Mouse (Mus musculus) ES-CJ7 (cell line): ENCODE data around the gene Hist1h2ao.
"Not testable (repeated sequence)": the region's sequence is repeated elsewhere in the genome, so short reads cannot be mapped to it uniquely, and the experiment has no call there.

Source experiments
- DNase-seq: peaks from one replicate; pipeline ENCODE4 v3.0.0; 2011; ENCODE audit warnings: low read depth, low spot score

Hist1h2ao gene

DNA sequence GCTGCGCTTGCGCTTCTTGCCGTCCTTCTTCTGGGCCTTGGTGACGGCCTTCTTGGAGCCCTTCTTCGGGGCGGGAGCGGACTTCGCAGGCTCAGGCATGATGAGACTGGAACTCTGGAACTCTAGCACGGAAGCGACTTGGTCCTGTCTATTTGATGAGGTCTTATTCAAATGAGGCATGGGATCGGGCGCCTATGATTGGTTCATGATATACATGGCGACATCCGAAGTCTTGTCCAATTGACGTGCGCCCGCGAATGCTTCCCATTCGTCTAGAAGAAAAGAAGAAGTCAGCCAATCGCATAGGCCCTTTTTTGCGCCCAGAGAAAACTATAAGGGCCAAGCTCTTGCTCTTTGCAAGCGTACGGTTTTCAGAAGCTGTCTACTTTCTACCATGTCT lies at the start of gene Hist1h2ao, which contains the start of gene Hist1h2bq:
Gene Hist1h2ao, plus strand, starts transcription at position 393 of the 400 bp plus-strand sequence.
Gene Hist1h2bq, minus strand, starts transcription at position 125 of the 400 bp plus-strand sequence.
- DNase-seq = not testable (repeated sequence)

DNA sequence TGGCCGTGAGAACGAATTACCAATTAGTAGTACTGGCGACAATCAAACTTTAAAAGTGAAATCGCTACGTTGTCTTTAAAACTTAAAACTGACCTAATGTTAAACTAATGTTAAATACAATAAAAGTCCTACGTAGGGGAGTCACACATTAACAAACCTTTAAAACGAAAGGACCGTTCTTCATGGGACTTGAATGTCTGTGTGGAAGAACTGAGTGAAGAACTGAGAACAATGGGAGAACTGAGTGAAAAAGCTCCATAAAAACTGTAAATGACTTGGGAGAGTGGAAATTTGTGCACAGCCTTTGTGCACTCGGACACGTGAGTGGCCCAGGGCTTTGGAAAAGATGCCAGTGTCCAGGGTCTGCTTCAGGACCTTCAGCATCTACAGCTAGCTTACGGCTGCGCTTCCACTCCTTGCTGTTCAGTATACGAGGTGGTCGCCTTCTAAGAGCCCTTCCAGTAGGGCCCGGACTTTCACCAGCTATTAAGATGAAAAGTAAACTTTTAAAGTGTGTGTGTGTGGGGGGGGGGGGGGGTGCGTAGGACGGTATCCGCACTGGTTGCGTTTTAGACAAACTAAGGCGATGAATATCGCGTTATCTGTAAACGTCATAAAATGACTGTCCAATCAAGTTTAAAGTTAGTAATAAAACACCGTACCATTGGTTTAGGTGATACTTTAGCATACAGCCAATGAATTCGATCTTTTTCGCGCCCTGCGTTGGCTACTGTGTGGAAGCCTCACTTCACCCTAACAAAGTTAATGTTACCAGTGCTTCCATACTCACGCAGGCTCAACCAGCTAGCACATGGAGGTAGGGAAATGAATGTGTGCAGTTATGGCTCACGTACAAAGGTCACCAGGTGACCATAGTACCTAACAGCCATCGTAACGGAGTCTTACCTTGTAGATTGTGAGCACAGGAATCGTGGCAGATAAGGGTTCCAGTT lies 31.2 kb upstream of the Hist1h2ao start:
- peak; percentile 94 for DNase-seq

DNA sequence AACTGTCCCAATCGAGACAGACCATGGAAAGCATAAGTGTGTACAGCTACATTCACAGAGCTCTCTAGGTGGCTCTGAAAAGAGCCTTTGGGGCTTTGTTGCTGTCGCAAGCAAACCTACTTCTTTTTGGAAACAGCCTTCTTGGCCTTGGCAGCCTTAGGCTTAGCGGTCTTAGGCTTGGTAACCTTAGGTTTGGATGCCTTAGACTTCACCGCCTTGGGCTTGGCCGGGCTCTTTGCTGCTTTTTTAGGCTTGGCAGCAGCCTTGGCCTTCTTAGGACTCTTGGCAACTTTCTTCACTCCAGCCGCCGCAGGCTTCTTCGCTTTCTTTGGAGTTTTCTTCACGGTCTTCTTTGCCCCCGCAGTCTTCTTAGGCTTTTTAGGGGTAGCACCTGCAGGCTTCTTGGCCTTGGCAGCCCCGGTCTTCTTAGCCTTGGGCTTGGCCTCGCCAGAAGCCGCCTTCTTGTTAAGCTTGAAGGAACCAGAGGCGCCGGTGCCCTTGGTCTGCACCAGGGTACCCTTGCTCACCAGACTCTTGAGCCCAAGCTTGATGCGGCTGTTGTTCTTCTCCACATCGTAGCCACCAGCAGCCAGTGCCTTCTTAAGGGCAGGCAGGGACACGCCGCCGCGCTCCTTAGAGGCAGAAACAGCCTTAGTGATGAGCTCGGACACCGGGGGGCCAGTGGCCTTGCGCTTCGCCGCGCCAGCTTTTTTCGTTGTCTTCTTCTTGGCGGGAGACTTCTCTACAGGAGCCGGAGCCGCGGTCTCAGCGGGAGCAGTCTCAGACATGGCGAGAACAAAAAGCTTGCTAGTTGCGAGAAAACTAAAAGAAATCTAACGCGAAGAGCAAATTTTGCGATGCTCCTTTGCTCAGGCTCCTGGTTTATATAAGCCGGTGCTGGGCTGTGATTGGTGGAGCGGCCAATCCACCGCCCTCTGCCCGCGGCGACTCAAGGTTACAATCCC lies 30.2 kb upstream of the Hist1h2ao start, which contains the start of gene Hist1h1b:
Gene Hist1h1b, minus strand, starts transcription at position 859 of the 965 bp plus-strand sequence.
- DNase-seq = peak; percentile 91

DNA sequence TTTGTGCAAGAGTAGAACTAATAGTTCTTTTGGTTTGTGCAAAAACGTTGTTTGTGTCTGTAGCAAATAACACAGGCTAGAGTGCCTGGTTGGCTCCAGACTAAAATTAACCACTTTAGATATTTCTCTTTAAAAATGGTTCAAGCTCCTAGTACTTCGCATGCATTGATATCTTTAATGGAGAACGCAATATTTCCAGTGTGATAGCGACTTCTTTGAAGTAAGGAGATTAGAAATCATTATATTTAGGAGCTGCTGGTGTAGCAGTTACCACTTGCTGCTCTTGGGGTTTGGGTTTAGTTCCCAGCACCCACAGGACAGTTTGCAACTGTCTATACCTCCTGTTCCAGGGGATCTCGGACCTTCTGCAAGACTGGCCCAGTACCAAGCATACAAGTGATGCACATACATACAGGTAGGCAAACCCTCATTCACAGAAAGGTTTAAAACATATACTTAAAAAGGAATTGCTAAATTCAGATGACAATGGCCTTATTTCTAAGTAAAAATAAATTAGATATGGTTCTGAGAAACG lies 29.2 kb upstream of the Hist1h2ao start:
- DNase-seq = peak; percentile 44

DNA sequence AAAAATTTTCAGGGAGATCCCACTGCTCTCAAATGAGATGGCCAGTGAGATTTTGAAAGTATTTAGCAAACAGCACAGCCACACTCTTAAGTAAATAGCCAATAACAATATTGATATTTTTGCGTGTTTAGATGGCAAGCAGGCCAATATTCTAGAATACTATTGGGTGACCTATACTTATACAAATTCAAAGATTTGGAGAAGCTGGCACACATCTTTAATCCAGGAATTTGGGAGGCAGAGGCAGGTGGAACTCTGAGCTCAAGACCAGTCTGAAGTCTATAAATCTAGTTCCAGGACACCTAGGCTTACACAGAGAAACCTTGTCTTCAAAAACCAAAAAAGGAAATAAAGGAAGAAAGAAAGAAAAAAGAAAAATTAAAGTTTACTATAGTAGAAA lies 28.6 kb upstream of the Hist1h2ao start:
- no peak for DNase-seq

DNA sequence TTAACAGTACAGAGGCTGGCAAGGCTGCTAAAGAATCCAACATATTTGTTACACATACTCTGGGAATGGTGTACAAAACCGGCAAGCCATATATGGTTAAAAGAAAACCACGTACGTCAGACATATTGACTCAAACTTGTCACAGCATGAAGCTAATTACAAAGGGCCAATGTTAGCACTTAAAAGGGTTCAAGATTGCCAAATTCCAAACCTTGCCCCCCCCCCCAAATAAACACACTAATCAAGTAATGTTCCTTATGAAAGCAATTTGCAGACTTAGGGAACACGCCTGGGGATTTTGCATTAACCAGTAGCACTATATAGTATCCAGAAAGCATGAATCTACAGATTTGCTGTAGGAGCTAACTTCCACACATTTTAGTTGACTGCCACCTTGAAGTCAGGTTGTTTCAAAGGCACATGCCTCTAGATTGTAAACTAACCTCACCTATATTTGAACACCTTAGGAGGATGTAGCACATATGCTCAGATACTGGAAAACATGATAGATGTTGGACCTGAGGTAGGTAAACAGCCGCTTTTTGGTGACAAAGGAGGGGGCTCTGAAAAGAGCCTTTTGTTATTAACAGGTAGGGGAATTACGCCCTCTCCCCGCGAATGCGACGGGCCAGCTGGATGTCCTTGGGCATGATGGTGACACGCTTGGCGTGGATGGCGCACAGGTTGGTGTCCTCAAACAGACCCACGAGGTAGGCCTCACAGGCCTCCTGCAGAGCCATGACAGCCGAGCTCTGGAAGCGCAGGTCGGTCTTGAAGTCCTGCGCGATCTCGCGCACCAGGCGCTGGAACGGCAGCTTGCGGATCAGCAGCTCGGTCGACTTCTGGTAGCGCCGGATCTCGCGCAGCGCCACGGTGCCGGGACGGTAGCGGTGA lies 27.7 kb upstream of the Hist1h2ao start:
- DNase-seq = peak; percentile 86

DNA sequence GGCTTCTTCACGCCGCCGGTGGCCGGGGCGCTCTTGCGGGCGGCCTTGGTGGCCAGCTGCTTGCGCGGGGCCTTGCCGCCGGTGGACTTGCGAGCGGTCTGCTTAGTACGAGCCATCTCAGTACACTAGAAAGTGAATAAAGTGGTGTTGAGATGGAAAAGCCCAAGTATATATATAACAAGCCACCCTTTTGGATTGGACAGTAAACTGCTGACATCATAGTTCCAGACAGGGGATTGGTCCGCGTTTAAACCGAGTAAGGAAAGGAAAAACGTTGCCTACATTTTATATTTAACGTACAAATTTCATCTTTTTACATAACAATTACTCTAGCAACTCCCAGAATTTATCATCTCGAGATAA lies 27.0 kb upstream of the Hist1h2ao start, which contains the start of gene Hist1h3i:
Gene Hist1h3i, minus strand, starts transcription at position 116 of the 363 bp plus-strand sequence.
- DNase-seq = peak; percentile 94

DNA sequence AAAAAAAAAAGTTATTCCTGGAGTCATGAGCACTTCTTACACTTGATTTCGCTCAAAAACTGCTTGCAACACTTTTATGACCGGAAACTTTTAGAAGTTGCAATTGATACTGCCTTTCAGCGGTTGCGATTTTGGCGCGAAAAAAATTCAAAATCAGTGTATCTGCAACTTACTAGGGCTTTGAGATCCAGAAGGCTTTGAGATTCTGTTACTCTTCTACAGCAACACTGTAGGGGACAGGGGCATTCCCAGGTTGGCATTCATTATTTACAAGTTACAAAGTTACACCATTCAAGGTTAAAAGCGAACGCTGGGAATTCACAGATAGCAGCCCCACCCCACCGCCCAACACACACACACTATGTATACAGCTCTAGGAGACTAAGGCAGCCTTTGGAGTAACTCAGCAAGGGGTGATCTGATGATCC lies 26.5 kb upstream of the Hist1h2ao start:
- peak; percentile 87 for DNase-seq

DNA sequence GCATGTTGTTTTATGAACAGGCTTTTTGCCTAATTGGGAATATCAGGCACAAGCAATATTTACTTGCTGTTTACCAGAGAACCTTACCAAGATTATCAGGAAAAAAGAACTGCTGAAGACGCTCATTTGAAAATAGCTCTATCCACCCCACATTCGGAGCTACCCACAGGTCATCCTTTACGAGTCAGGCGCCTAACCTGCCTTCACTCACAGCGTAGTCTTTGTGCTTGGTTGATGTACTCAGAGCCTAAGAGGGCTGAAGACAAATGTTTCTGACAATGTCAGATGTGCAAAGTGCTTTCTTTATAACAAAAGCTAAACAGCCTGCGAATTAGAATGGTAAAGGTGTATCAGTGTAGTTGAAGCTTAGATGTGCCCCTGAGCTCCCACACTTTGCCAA lies 26.0 kb upstream of the Hist1h2ao start:
- DNase-seq = no peak

DNA sequence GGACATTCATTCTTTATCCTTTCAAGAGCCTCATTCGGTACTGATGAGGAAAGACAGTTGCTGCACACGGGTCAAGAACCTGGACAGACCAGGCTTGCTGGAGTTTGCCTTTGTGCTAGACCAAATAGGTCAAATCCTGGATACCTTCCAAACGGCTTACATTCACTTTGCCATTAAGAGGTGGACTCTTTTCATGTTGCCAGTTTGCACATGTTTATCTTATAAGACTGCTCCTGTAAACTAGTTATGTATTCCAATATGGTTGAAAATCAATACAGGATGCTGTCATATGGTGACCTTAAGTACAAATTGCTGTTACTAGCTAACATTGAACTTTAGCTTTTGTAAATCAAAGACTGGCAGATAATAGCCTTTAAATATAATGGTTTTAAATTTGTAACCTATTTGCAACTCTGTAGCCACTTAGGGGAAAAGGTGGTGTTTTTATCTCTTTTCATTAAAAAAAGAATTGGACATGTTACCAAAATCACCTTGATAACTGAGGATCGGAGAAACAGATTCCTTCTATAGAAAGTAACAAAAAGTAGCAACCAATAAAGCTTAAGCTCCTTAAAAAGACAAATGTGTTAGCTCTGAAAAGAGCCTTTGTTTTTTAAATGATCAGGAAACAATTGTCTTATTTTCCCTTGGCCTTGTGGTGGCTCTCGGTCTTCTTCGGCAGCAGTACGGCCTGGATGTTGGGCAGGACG lies 23.9 kb upstream of the Hist1h2ao start:
- peak; percentile 68 for DNase-seq

DNA sequence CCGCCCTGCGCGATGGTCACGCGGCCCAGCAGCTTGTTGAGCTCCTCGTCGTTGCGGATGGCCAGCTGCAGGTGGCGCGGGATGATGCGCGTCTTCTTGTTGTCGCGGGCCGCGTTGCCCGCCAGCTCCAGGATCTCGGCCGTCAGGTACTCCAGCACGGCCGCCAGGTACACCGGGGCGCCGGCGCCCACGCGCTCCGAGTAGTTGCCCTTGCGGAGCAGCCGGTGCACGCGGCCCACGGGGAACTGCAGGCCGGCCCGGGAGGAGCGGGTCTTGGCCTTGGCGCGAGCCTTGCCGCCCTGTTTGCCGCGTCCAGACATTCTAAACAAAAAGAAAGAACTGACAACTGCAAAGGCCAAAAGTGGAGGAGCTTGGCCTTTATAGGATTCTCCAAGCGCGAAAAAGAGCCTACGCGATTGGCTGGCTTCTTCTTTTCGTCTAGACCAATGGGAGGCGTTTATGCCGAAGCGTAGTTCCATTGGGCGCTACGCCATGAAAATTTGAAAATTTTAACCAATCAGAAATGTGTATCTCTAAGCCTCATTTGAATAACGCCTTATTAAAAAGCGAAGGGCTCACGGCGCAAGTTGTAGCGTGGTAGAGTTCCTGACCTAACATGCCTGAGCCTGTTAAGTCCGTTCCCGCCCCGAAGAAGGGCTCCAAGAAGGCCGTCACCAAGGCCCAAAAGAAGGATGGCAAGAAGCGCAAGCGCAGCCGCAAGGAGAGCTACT lies 23.2 kb upstream of the Hist1h2ao start, which contains the start of the genes Hist1h2an and Hist1h2bp:
Gene Hist1h2an, minus strand, starts transcription at position 320 of the 731 bp plus-strand sequence.
Gene Hist1h2bp, plus strand, starts transcription at position 563 of the 731 bp plus-strand sequence.
- peak; percentile 98 for DNase-seq

DNA sequence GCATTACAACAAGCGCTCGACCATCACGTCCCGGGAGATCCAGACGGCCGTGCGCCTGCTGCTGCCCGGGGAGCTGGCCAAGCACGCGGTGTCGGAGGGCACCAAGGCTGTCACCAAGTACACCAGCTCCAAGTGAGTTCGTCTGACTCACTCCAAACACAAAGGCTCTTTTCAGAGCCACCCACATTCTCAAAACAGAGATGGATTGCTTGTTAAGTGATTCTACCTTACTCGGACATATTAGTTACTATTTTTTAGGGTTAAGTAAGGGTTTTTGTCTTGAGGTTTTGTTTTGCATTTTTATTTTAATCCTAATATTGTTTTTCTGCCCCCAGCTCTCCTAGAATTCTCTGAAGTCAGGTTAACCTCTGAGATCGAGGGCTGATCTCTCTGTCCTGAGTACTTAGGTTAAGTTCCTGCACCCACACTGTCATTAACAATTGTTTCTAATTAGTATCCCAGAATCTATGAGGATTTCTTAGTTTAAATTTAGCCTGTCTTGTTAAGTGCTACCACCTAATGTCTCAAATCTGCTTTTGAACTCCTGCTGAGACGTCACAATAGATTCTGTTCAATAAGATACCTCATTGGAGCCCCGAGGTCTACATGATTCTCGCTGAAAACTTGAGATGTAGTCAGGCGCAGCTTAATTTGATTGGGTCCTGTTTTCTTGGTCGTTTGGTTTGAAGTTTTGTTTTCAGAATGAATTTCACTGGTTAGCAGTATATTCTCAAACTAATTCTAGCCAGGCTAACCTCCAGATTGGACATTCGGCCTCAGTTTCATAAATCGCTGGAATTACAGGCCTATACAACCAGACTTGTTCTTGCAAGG lies 22.3 kb upstream of the Hist1h2ao start:
- DNase-seq = peak; percentile 60

DNA sequence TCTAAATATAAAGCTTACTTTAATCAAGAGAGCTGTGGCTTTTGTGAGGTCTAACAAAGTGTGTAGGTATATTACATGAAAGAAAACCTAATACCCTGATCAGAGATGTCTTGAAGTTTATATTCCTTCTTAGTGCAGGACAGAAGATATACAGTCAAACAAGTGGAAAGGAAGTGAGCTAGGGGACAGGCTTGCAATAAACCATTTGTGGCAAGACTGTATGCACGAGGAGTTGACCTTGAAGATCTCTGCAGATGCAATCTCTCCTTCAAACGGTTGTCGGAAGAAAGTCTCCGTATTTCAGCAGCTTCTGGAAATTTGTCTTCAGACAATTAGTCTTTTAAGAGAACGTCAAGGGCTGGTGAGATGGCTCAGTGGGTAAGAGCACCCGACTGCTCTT lies 20.3 kb upstream of the Hist1h2ao start:
- DNase-seq = no peak

DNA sequence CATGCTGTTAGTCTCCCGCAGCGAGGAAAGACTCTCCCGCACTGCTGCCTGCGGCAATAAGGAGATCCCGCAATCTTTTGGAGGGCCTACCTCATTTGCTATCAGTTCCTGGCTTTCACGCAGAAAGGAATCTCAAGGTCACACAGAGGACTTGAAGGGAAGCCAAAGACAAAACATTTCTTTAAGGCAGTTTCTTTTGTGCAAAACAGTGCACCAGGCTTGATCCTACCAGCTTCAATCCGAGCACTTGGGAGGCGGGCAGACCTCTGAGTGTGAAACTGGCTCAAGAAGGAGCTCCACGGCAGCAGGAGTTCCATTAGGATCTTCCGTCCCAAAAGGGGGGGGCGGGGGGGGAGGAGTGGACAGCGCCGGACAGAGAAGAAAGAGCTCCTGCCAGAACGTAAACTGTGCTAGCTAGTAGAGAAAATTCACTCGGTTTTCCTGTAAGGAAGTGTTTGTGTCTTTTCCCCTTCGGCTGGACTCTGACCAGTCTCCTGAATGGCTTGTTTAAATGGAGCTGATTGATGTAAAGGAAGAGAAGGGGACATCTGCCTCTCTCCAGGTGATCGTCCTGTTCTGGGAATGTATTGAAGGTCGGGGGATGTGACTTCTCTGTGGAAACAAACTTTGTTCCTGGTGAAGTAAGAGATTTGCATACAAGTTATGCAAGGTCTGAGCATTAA lies 19.5 kb upstream of the Hist1h2ao start:
- peak; percentile 85 for DNase-seq

DNA sequence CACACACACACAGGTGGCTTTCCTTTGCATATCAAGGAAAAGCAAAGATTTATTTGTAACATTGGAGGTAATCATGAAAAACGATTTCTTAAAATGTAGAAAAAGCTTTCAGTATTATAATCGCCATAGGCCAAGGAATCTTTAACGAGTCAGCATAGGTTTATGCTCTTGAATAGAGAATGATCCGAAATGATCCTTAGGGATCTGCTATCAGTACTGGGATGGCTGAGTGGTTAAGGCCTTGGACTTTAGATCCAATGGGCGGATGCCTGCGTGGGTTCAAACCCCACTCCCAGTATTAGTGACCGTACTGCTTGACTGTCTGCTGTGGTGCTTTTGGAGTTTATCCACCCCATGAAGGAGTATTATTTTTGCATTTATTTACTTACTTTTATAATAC lies 14.7 kb upstream of the Hist1h2ao start:
- peak; percentile 73 for DNase-seq

DNA sequence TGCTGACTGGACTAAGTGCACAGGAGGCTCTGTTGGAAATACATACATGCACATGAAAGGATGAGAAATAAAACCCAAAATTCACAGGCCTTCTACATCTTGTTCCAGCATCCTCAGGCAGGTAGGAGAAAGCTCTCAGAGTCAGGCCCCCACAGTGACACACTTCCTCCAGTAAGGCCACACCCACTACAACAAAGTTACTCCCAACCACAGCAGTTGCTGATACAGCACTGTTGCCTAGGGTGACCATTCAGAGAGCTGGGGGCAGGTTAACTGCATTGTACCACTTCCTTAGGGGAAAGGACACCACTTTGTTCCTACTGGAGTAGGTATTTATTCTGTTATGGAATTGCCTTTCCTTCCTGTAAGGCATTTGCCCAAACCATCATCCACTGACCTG lies 13.1 kb upstream of the Hist1h2ao start:
- DNase-seq = not testable (repeated sequence)

DNA sequence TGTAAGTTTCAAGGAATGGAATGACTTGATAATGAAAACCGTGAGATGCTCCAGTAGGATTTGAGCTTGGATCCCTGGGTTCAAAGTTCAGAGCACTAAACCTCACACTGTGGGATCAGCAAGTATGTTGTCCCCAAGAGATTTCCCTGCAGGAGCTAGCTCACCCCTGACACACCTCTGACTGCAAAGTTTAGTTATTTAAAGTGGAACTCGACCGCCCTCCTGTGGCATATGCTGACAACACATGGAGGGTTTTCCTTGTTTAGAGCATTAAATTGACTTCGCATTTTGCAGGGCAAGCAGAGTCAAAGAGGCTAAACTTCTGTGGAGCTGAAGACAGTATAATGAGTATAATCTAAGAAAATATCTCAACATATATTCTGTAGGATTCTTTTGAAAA lies 7.2 kb upstream of the Hist1h2ao start:
- not testable (repeated sequence) for DNase-seq
